Mouse (Mus musculus) kidney, adult 2 months (tissue): Measurements from ENCODE around the gene Strn4. TPM values are rescaled to one million over a fixed set of nuclear protein-coding genes. Genes with fewer than 3 reads are reported as not detected.
A peak's percentile ranks its signal among the peaks of the same experiment; 100 is the strongest.

Experiments used
- DNase-seq: peaks from one replicate; pipeline ENCODE4 v3.0.0; 2021
- H3K27ac ChIP-seq: fragments of 200-500 bp; 2 replicates; pipeline ENCODE4 v1.5.1; 2012; ENCODE audit warnings: low read depth, low read length, control low read depth, inconsistent platforms; ENCODE audit not compliant: insufficient read depth
- H3K27me3 ChIP-seq: fragments of 200-500 bp; replicated peaks from 2 replicates; pipeline ENCODE4 v1.6.1; 2012; ENCODE audit warnings: mild to moderate bottlenecking, moderate library complexity, low read length, inconsistent platforms; ENCODE audit not compliant: control insufficient read depth, insufficient read depth
- H3K36me3 ChIP-seq: fragments of 200-500 bp; 2 replicates; pipeline ENCODE4 v1.6.1; 2012; ENCODE audit warnings: mild to moderate bottlenecking, moderate library complexity, low read length, inconsistent platforms; ENCODE audit not compliant: control insufficient read depth, insufficient read depth
- H3K4me1 ChIP-seq: fragments of 200-500 bp; 2 replicates; pipeline ENCODE4 v1.6.1; 2011; ENCODE audit warnings: low read length; ENCODE audit not compliant: control insufficient read depth, insufficient read depth
- H3K4me3 ChIP-seq: fragments of 200-500 bp; 2 replicates; pipeline ENCODE4 v1.5.1; 2011; ENCODE audit warnings: mild to moderate bottlenecking, low read depth, low read length, control low read depth; ENCODE audit not compliant: insufficient read depth
- CTCF ChIP-seq: fragments of 200-500 bp; conservative IDR thresholded peaks from 2 replicates; pipeline ENCODE4 v1.5.1; 2011; ENCODE audit warnings: low read depth, mild to moderate bottlenecking, control low read depth, low read length, moderate library complexity, mixed read lengths; ENCODE audit not compliant: insufficient read depth, insufficient read length
- POLR2A ChIP-seq: fragments of 200-500 bp; IDR thresholded peaks from one replicate; pipeline ENCODE4 v1.6.1; 2011; ENCODE audit warnings: low read depth, low read length, control low read depth
- WGBS: fragments of 180-500 bp; shearing (Covaris S2); methylation state at CpG from one replicate; pipeline ENCODE4 v1.1.7; 2018; 5-methylcytosine and 5-hydroxymethylcytosine counted together
- polyA plus RNA-seq: library from polyadenylated mRNA; depleted of rRNA; stranded (reverse); fragments of >200 nt; gene quantifications from 2 replicates; pipeline ENCODE4 v1.2.3, GENCODE M21; 2012

Gene Strn4
- polyA plus RNA-seq, 1 experiment = 94.4 TPM

DNA sequence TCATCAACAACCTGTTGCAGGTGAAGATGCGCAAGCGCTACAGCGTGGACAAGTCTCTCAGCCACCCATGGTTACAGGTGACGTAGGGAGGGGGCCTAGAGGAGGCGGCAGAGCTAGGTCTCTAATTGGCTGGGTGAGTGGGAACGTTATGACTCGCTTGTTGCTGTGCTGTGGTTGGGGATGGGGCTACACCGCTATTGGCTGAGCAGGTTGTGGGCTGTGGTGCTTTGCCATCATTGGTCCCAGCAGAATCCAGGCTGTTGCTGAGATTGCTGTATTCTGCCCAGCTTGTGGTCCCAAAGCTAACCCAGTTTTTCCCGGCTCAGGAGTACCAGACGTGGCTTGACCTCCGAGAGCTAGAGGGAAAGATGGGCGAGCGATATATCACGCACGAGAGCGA, 53.8 kb downstream of the Strn4 start:
- DNase-seq = no peak
- no peak overlapping the region for H3K27ac ChIP-seq
- no peaks in the 10 kb centered on the region for H3K4me1 ChIP-seq
- TF ChIP-seq CTCF (no peak), POLR2A (no peak)
- no peak overlapping the region for H3K4me3 ChIP-seq
- H3K36me3 ChIP-seq = no peaks in the 10 kb centered on the region
- no peaks in the 10 kb centered on the region for H3K27me3 ChIP-seq
- 61% methylated on average over 16 of the region's 16 CpGs for WGBS

DNA sequence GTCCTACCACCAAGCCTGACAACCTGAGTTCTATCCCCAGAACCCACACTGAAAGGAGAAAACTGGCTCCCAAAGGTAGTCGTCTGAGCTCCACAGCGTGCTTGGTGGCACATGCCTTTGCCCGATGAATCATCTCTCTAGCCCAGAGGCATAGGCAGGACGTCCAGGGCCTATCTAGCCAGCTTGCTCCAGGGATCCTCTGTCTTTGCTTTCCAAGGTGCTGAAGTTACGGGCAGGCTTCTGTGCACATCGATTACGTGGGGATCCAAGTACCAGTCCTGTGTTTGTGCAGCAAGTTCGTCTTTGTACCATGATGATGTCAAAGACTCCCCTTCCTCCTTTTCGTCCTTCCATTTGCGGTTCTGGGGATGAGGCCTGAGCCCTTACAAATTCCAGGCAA, 55.9 kb downstream of the Strn4 start:
- Histone ChIP-seq H3K4me3 (no peak overlapping the region), H3K4me1 (no peaks in the 10 kb centered on the region), H3K36me3 (no peaks in the 10 kb centered on the region), H3K27me3 (no peaks in the 10 kb centered on the region), H3K27ac (no peak overlapping the region)
- TF ChIP-seq POLR2A (no peak), CTCF (no peak)
- WGBS = 82% methylated on average over 10 of the region's 10 CpGs
- DNase-seq = no peak

DNA sequence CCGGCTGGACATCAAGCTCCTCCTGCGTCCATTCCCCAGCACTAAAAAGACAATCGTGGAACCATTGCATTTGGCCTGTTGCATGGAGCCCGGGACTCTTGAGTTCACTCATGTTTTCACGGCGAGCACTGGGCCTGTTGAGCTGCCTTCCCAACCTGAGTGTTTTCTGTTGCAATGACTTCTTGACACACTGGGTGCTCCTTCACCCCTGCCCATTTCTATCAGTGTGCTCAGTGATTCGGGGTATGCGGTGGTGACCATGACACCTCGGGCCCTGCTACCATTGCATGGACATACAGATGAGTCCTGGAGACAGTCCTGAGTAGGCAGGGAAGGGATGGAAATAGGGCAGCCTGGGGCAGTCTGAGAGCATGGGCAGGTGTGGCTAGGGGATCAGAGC, 56.8 kb downstream of the Strn4 start:
- Histone ChIP-seq H3K4me3 (no peak overlapping the region), H3K36me3 (no peaks in the 10 kb centered on the region), H3K4me1 (no peaks in the 10 kb centered on the region), H3K27me3 (no peaks in the 10 kb centered on the region), H3K27ac (no peak overlapping the region)
- WGBS = 93% methylated on average over 9 of the region's 9 CpGs
- no peak for DNase-seq
- TF ChIP-seq CTCF = no peak
- TF ChIP-seq POLR2A = no peak

DNA sequence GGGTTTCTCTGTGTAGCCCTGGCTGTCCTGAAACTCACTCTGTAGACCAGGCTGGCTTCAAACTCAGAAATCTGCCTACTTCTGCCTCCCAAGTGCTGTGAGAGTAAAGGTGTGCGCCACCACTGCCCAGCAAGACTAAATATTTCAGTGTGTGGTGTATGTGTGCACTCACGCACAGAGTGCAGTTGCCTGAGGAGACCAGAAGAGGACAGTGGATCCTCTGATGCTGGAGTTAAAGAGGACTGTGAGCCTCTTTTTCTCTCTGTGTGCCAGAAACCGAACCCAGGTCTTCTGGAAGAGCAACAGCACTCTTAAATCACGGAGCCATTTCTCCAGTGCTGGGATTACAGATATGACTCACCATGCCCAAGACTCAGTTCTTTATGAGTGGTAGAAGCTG, 57.7 kb downstream of the Strn4 start:
- H3K27me3 ChIP-seq = no peaks in the 10 kb centered on the region
- WGBS = 88% methylated on average over 4 of the region's 4 CpGs

DNA sequence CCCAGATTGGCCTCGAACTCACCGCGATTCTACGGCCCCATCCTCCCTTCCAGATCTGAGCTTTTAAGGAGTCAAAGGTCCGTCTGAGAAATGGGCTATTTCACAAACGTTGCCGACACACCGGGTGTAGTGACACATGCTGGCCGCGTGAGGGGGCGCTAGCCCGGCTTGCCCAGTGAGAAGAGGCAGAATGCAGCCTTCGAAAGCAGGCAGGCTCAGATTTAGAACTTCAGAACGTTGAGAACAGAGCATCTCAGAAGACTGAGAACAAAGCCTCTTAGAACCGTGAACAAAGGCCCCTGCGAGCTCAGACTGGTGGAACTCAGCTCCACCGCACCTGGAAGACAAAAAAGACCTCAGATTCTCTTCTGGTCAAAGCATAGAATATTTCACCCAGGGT, 58.5 kb downstream of the Strn4 start:
- Histone ChIP-seq H3K4me1 (no peaks in the 10 kb centered on the region), H3K27ac (peak overlapping the region; percentile 29), H3K4me3 (no peak overlapping the region), H3K36me3 (no peaks in the 10 kb centered on the region), H3K27me3 (no peaks in the 10 kb centered on the region)
- peak; percentile 79 for DNase-seq
- TF ChIP-seq CTCF (peak; percentile 94), POLR2A (no peak)
- WGBS = 2% methylated on average over 17 of the region's 17 CpGs

More for the DNA sequence above, 57.7 kb downstream of the Strn4 start:
- H3K4me3 ChIP-seq = no peak overlapping the region
- H3K4me1 ChIP-seq = no peaks in the 10 kb centered on the region
- DNase-seq = no peak
- no peak overlapping the region for H3K27ac ChIP-seq
- no peak for TF ChIP-seq POLR2A
- no peak for TF ChIP-seq CTCF
- no peaks in the 10 kb centered on the region for H3K36me3 ChIP-seq

DNA sequence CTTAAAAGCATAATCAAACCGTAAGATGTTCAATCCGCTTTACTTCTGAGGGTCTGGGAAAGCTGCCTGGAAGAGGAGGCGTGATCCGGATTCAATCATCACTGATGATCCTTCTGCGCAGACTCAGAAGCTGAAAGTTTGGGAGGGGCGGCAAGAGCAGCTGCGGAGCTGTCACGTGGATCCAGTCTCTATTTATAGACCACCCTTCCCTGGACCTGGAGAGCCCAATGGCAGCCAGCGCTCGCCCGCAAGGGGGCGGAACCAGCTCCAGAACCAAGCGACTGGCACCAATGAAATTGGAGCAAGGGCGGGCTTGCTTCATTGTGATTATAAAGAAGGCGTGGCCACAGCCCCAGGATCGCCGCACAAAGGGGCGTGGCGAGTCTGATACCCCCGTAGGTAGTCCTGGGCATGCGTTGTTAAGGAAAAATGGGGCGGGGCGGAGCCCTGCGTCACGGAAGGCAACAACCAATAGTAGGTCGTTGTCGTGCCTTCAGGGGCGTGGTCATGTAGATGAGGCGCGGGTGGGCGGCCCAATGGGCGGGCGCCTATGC, 59.1 kb downstream of the Strn4 start:
- Histone ChIP-seq H3K27me3 (no peaks in the 10 kb centered on the region), H3K4me1 (no peaks in the 10 kb centered on the region), H3K27ac (peak overlapping the region; percentile 29), H3K4me3 (peak overlapping the region; percentile 16; the same call in 1 of the 2 replicates), H3K36me3 (no peaks in the 10 kb centered on the region)
- peak; percentile 100 for DNase-seq
- under 1% methylated on average over 33 of the region's 33 CpGs for WGBS
- TF ChIP-seq CTCF = peak; percentile 17; the same call in 1 of the 2 replicates
- no peak for TF ChIP-seq POLR2A

DNA sequence AGATGAGACGGTGACA, 59.4 kb downstream of the Strn4 start, which contains the start of gene Dact3:
Gene Dact3 (plus strand): TSS at position 8 of the 16 bp plus-strand sequence.
- TF ChIP-seq CTCF (no peak), POLR2A (no peak)
- 0% methylated on average over 1 of the region's 1 CpGs for WGBS
- H3K36me3 ChIP-seq = no peaks in the 10 kb centered on the region
- no peak for DNase-seq
- peak within 1 kb of the TSS; percentile 52 for H3K4me3 ChIP-seq
- H3K27me3 ChIP-seq = no peaks in the 10 kb centered on the region
- peak within 1 kb of the TSS; percentile 29 for H3K27ac ChIP-seq
- H3K4me1 ChIP-seq = no peaks in the 10 kb centered on the region

DNA sequence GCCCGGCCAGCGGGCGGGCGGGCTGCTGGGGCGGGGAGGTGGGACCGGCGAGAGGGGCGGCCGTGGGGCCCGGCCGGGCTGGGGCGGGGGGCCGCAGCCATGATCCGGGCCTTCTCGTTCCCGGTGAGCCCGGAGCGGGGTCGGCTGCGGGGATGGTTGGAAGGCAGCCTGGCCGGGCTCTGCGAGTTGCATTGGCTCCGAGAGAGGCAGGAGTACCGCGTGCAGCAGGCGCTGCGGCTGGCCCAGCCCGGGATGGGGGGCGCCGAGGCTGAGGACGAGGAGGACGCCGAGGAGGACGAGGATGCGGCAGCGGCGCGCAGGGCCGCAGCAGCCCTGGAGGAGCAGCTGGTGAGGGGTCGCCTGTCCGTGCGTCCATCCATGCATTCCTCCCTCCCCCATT, 59.6 kb downstream of the Strn4 start:
- DNase-seq = no peak
- no peaks in the 10 kb centered on the region for H3K27me3 ChIP-seq
- H3K4me3 ChIP-seq = peak overlapping the region; percentile 52
- under 1% methylated on average over 35 of the region's 42 CpGs for WGBS
- no peaks in the 10 kb centered on the region for H3K36me3 ChIP-seq
- H3K27ac ChIP-seq = no peak overlapping the region
- no peaks in the 10 kb centered on the region for H3K4me1 ChIP-seq
- TF ChIP-seq CTCF (no peak), POLR2A (no peak)
